ENCODE assay signal across 10 mouse cellular contexts in the genomic region with DNA sequence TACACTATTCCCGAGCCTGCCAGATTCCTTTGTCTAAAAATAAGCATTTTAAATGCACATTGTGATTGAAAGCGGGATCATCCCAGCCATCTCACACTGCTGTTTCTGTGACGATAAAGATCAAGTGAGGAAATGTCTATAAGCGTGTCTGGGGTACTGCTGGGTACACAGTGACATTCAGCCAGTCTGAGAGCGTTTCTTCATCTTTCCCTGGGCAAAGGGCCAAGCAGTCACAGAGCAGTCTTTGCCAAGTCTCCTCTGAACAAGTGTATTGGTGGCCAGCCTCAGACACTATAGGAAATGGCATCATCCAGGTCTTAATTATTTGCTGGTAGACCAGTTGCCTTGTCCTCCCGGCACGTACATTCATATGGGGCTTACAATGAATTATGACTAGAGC. TPM values are rescaled to one million over a fixed set of nuclear protein-coding genes. Genes with fewer than 3 reads are reported as not detected.
DNase-seq lines count a peak whose midpoint lies in the region; ATAC-seq and TF ChIP-seq lines count a peak whose summit lies in the region.
"Had no signal": no experiment of that assay in that cellular context is flagged by ENCODE, and none has a peak within 500 bp of the region (broad histone marks: within the 10 kb centered on the region; RNA-seq: fewer than 3 reads in every experiment).

No protein-coding gene starts in this region.

- no peaks in the 10 kb centered on the region for H3K36me3 ChIP-seq in heart, postnatal 0 days (replicated peaks; ENCODE audit: control insufficient read depth, insufficient read depth, low read length)
- no peaks in the 10 kb centered on the region for H3K36me3 ChIP-seq in heart, embryonic 12.5 days
- H3K36me3 ChIP-seq in lung, embryonic 14.5 days (ENCODE audit: insufficient read depth): no peaks in the 10 kb centered on the region
- no peaks in the 10 kb centered on the region for H3K36me3 ChIP-seq in hindbrain, embryonic 16.5 days (ENCODE audit: control insufficient read depth, insufficient read depth, low read length)
- no peaks in the 10 kb centered on the region for H3K36me3 ChIP-seq in liver, embryonic 12.5 days
- H3K36me3 ChIP-seq: midbrain, embryonic 12.5 days had no signal

- H3K9ac ChIP-seq in heart, postnatal 0 days (replicated peaks; ENCODE audit: low read depth, low read length): no peak overlapping the region
- no peak overlapping the region for H3K9ac ChIP-seq in heart, embryonic 12.5 days
- H3K9ac ChIP-seq in lung, embryonic 14.5 days: no peak overlapping the region
- H3K9ac ChIP-seq in hindbrain, embryonic 16.5 days (ENCODE audit: low read depth, low read length): no peak overlapping the region
- H3K9ac ChIP-seq in liver, embryonic 12.5 days: no peak overlapping the region
- H3K9ac ChIP-seq: midbrain, embryonic 12.5 days had no signal

- H3K4me1 ChIP-seq in heart, postnatal 0 days (ENCODE audit: control insufficient read depth, insufficient read depth): no peaks in the 10 kb centered on the region; the same call in 1 of the 2 replicates
- H3K4me1 ChIP-seq in heart, embryonic 12.5 days (replicated peaks): peaks cover 19% of the 10 kb centered on the region
- peaks cover 12% of the 10 kb centered on the region for H3K4me1 ChIP-seq in lung, embryonic 14.5 days (ENCODE audit: insufficient read depth)
- H3K4me1 ChIP-seq in hindbrain, embryonic 16.5 days (ENCODE audit: control insufficient read depth, insufficient read depth, low read depth, low read length): peaks cover 2% of the 10 kb centered on the region; the same call in 1 of the 2 replicates
- no peaks in the 10 kb centered on the region for H3K4me1 ChIP-seq in liver, embryonic 12.5 days

- no peak overlapping the region for H3K27ac ChIP-seq in heart, postnatal 0 days (ENCODE audit: low read depth)
- H3K27ac ChIP-seq in heart, embryonic 12.5 days (ENCODE audit: poor library complexity, severe bottlenecking): no peak overlapping the region
- no peak overlapping the region for H3K27ac ChIP-seq in lung, embryonic 14.5 days (ENCODE audit: low read depth)
- H3K27ac ChIP-seq in hindbrain, embryonic 16.5 days (ENCODE audit: low read depth, low read length): no peak overlapping the region
- H3K27ac ChIP-seq in liver, embryonic 12.5 days: no peak overlapping the region
- H3K27ac ChIP-seq: midbrain, embryonic 12.5 days had no signal

- WGBS in heart, postnatal 0 days: 50% methylated on average over 7 of the region's 7 CpGs
- 73% methylated on average over 7 of the region's 7 CpGs for WGBS in heart, embryonic 12.5 days
- WGBS in lung, embryonic 14.5 days: 72% methylated on average over 7 of the region's 7 CpGs
- 46% methylated on average over 7 of the region's 7 CpGs for WGBS in hindbrain, embryonic 16.5 days
- 74% methylated on average over 7 of the region's 7 CpGs for WGBS in liver, embryonic 12.5 days (ENCODE audit: insufficient replicate concordance)

- no peak for TF ChIP-seq EP300 in heart, postnatal 0 days (IDR thresholded peaks at IDR 0.05; ENCODE audit: low read depth)

- peak; percentile 49 for DNase-seq in heart, postnatal 0 days (ENCODE audit: low spot score)
- DNase-seq in lung, embryonic 14.5 days: peak; percentile 48
- DNase-seq in lung, postnatal 25 days (ENCODE audit: low spot score): no peak
- DNase-seq in right cerebral cortex, adult 2 months (ENCODE audit: low spot score in 2 of 2): peak; percentile 44 to 53
- no peak for DNase-seq in ovary, postnatal 10 days (ENCODE audit: low spot score)

- no peaks in the 10 kb centered on the region for H3K27me3 ChIP-seq in heart, postnatal 0 days (ENCODE audit: control insufficient read depth, insufficient read depth, low read length)
- no peaks in the 10 kb centered on the region for H3K27me3 ChIP-seq in heart, embryonic 12.5 days (replicated peaks)
- H3K27me3 ChIP-seq in lung, embryonic 14.5 days (ENCODE audit: insufficient read depth, low read length): no peaks in the 10 kb centered on the region
- H3K27me3 ChIP-seq in hindbrain, embryonic 16.5 days (replicated peaks; ENCODE audit: control insufficient read depth, insufficient read depth, low read length): no peaks in the 10 kb centered on the region
- no peaks in the 10 kb centered on the region for H3K27me3 ChIP-seq in liver, embryonic 12.5 days (replicated peaks)
- H3K27me3 ChIP-seq: midbrain, embryonic 12.5 days had no signal

- H3K4me3 ChIP-seq in heart, postnatal 0 days (ENCODE audit: low read depth, low read length): no peak overlapping the region
- H3K4me3 ChIP-seq in heart, embryonic 12.5 days: no peak overlapping the region
- no peak overlapping the region for H3K4me3 ChIP-seq in lung, embryonic 14.5 days (ENCODE audit: low read depth, low read length)
- H3K4me3 ChIP-seq in hindbrain, embryonic 16.5 days (ENCODE audit: low read length): no peak overlapping the region
- no peak overlapping the region for H3K4me3 ChIP-seq in liver, embryonic 12.5 days
- H3K4me3 ChIP-seq: midbrain, embryonic 12.5 days had no signal

- no peak for ATAC-seq in heart, postnatal 0 days (ENCODE audit: insufficient read depth, low read depth)
- no peak for ATAC-seq in heart, embryonic 12.5 days (ENCODE audit: insufficient number of reproducible peaks, low FRiP score)
- ATAC-seq in lung, embryonic 14.5 days (ENCODE audit: insufficient read depth): no peak
- ATAC-seq in hindbrain, embryonic 16.5 days: peak; percentile 70
- no peak for ATAC-seq in liver, embryonic 12.5 days

- no peak overlapping the region for H3K4me2 ChIP-seq in heart, postnatal 0 days (ENCODE audit: low read depth, low read length)
- H3K4me2 ChIP-seq in heart, embryonic 12.5 days: no peak overlapping the region
- H3K4me2 ChIP-seq in lung, embryonic 14.5 days: no peak overlapping the region
- no peak overlapping the region for H3K4me2 ChIP-seq in hindbrain, embryonic 16.5 days (ENCODE audit: low read length)
- H3K4me2 ChIP-seq in liver, embryonic 12.5 days: no peak overlapping the region
- H3K4me2 ChIP-seq: midbrain, embryonic 12.5 days had no signal

- TF ChIP-seq CTCF in heart, postnatal 0 days (IDR thresholded peaks at IDR 0.05; ENCODE audit: low read depth): no peak
- TF ChIP-seq CTCF in lung, embryonic 14.5 days (IDR thresholded peaks at IDR 0.05; ENCODE audit: low read depth): no peak

- no peaks in the 10 kb centered on the region for H3K9me3 ChIP-seq in heart, postnatal 0 days (replicated peaks; ENCODE audit: control insufficient read depth, low read length)
- H3K9me3 ChIP-seq in heart, embryonic 12.5 days (replicated peaks): no peaks in the 10 kb centered on the region
- H3K9me3 ChIP-seq in lung, embryonic 14.5 days (ENCODE audit: low read depth, low read length): no peaks in the 10 kb centered on the region
- no peaks in the 10 kb centered on the region for H3K9me3 ChIP-seq in hindbrain, embryonic 16.5 days (ENCODE audit: control insufficient read depth, low read length)
- no peaks in the 10 kb centered on the region for H3K9me3 ChIP-seq in liver, embryonic 12.5 days (replicated peaks)
- H3K9me3 ChIP-seq: midbrain, embryonic 12.5 days had no signal

RNA-seq across cellular contexts. Expression of a gene that starts 47.9 kb away (rescaled TPM):
- total RNA-seq in heart, postnatal 0 days (2014; rRNA removed; ENCODE audit: low replicate concordance): 20.5 and 30.8 TPM in 2 replicates
- polyA plus RNA-seq in heart, postnatal 0 days (2015; fragmentation: Nextera tagmentation; extraction: Ambion mirVana): 38.7 and 42.5 TPM in 2 replicates
- 34.8 and 39.4 TPM in 2 replicates for polyA plus RNA-seq in heart, embryonic 12.5 days (2016; fragmentation: Nextera tagmentation; extraction: Ambion mirVana)
- polyA plus RNA-seq in lung, embryonic 14.5 days (2014; fragmentation: Nextera tagmentation; extraction: Ambion mirVana): 10.8 and 13.5 TPM in 2 replicates
- 14.9 and 15.4 TPM in 2 replicates for polyA plus RNA-seq in hindbrain, embryonic 16.5 days (2015; fragmentation: Nextera tagmentation; extraction: Ambion mirVana)
- 2.4 and 3.5 TPM in 2 replicates for polyA plus RNA-seq in liver, embryonic 12.5 days (2016; fragmentation: Nextera tagmentation; extraction: Ambion mirVana)
- total RNA-seq: MEL had no signal

Comparison
In these comparisons a context has a peak if more than half of its experiments do, and no peak if none do; other contexts are left out.
1. DNase-seq: peak in heart, postnatal 0 days (single experiment), lung, embryonic 14.5 days (single experiment) and right cerebral cortex, adult 2 months (2 of 2); none in lung, postnatal 25 days (single experiment) and ovary, postnatal 10 days (single experiment).